Mouse (Mus musculus): ENCODE measurements at regions not wholly inside any gene's neighbourhood (a gene's known extent, or its start where the extent isn't known, plus 50 kb on each side); places are given as distances from the start of the nearest gene placed in this dataset.

DNA sequence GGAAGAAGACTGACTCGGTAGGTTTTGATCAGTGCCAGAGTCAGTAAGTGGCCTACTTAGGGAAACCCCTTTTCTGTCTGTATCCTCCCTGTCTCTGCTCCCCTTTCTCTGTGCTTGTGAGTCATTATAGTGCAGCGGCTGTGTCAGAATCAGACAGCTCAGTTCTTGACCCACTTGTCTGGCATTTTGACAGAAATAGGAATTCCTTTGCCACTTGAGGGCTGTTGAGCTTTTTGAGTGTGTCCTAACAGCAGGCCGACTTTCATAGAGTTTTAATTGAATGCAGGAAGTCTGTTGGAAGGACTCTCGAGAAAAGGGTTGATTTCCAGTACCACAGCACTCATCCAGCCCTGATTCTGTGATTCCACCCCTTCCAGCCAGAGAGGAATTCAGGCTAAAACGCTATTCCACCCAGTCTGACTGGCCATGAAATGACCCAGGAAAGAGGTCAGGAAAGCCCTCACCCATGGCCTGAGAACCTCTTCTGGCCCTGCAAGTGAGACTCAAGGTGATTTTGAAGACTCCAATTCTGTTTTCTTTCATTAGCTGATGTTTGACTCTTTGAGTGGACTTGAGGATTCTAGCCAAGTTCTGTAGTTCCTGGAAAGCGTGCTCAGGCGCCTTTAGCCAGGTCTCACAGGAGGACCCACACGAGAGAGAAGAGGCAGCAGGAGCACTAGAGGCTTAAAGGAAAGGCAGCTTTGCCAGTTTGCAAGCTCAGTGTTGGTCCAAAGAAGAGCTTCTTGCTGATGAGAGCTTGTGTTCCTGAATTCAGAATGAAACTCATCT lies 95.6 kb upstream of the Opcml start:
- DNase-seq (ENCODE audit: low spot score) = no peak

DNA sequence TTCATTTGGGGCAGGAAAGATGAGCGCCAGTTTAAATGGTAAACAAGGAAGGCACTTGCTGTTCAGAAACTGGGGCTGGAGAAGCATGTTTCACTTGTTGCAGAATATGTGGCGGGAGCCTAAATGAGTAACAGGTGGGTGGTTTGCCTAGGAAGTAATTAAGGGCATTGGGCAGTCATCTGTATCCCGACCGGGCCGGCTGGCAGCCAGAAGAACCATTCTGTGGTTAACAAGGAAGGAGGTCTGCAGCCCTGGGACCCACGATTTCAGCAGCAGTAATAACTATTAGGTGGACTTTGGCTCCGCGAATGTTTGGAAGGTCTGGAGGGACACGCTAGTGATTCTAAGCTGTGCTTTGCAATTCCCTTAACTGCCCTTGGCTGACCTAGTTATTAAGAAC lies 89.0 kb upstream of the Opcml start:
- no peak for DNase-seq (ENCODE audit: low spot score)

DNA sequence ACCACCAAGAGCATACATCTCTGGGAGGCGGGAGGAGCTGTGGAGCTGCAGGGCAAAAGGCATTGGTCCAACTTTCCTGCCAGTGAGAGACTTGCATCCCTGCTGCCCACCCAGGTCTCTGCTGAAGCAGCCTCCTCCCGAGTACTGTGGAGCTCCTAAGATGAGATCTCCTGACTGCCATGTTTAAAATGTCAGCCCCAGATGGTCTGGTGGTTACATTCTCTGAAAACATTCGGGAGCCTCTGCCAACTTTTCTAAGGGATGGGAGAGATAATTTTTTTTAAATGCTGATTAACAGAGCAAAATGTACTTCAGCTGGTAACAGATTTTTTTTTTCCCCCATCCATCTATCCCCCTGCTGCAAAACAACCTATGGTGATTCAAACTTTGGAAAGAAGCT lies 88.4 kb upstream of the Opcml start:
- DNase-seq (ENCODE audit: low spot score) = no peak

DNA sequence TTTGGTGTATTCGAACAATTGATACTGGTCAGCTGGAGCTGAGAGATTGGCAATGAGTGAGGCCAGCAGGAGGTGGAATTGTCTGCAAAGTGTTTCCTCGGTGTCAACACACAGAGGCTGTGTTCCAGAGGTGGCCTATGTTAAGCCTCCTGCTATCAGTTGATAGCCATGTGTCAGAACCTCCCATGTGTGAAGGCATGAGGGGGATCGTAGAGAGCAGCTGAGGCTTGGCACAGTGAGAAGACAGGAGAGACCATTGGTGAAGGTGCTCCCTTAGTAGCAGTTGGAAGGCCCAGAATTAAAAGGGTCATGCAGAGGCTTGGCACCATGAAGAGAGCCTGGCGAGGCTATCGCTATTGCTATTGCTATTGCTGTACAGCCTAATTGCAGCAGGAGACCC lies 86.6 kb upstream of the Opcml start:
- DNase-seq (ENCODE audit: low spot score) = no peak

DNA sequence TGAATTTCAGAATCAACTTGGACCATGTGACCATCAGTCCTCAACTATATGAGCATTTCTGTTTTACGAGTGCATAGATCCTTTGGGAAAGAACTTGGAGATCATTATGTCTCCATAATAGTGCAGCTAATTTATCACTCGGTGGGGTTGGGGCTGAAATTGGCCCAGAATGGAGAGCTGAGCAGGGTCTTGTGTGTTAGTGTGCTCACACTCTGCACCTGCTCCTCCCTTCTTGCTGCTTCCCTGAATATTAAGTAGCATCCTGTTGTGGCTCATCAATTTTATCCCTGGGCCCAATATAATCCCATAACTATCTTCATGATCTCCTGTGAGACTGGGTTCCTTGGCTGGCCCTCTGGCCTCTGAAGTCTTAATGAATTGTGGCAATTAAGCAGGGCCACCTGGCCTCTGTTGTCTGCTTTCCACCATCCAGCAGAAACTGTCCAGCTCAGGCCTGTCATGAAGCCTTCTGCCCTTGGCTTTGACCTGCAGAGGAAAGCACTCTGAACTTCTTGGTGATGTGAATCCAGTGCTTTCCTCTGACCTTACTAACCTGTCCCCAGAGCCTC lies 66.7 kb upstream of the Opcml start:
- no peak for DNase-seq (ENCODE audit: low spot score)

DNA sequence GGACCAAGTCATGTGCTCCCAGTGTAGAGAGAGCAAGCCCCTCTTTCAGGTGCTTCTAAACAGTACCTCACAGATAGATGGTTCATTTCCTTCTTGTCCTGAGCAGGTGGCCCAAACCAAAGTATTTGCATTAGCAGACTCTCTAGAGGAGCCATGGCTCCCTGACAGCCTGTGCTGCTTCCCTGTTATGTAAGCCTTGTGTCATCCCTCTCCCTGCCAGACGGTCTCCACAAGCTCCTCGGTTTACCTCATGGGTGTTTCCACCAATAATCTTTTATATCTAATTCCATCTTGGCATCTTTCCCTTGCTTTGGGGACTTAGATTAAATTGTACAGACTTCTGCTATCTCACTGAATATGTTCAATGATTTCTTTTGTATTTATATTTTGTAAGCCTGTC lies 66.0 kb upstream of the Opcml start:
- no peak for DNase-seq (ENCODE audit: low spot score)

DNA sequence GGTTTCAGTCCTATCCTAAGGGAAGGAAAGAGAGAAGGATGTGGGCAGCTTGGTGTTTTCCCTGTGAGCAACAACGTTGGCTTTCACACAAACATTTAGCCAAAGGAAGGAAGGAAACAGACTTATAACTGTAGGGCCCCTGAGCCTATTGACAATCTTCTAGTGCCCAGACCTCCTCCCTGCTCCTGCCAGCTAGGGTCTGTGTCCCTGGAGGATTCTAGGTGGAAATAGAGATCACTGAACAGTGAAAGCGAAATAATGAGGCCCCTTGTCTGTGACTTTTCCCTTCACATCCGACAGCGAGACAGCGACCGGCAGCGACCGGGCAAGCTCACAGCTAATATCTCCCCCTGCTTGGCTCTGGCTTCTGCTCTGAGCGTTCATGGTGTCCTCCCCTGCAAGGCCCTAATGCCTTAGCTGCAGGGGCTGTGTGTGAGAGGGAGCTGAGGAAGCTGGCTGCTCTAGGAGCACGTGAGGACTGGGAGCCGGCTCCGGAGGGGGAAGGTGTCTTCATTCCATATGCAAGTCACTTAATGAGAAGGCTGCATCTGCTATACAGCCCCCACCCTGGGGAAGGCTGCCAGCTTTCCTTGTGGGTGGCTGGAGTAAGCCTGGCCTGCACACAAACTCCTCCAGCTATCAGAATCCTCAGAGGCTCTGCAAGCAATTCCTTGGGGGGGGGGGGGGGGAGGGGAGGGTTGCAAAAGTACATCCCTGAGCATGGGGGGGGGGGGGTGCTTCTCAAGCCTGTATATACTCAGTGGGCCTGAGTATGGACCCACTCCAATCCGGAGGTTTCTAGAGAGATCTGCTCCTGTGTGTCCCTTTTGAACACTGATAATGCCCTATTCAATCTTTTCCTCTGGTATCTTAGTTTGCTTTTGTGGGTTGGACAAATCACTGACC lies 61.7 kb upstream of the Opcml start:
- DNase-seq (ENCODE audit: low spot score) = no peak

DNA sequence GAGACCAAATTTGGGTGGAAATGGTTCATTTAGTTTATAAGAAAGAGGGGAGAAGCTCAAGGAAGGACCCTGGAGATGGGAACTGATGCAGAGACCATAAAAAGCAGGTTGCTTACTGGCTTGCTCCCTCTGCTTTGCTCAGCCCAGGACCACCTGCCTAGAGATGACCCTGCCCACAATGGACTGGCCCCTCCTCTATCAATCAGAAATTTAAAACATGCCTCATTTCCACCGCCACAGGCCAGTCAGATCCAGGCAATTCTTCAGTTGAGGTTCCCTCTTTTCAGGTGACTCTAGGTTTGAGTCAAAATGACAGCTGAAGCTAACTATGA lies 61.1 kb upstream of the Opcml start:
- no peak for DNase-seq (ENCODE audit: low spot score)

DNA sequence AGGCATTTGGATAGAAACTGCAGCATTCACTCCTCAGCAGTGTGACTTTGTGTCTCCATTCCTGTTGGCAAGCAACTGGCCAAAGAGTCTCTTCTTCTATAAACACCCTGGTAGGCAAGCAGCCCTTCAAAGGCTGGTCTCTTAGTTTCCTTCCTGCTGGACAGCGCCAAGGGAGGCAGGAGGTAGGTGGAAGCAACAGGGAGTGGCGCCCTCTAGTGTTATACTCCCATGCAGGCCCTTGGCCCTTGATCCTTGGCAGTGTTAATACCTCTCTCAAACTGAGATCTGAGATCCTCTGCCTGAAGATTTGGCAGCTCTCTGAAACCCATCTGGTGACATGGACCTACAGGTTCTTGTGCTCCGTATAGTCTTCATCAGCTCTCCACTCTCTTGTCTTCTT lies 51.3 kb upstream of the Opcml start:
- DNase-seq (ENCODE audit: low spot score) = peak; percentile 1

All from heart, adult 8-10 months (tissue).